Mouse (Mus musculus) CH12.LX (cell line): ENCODE data around the gene Bpgm.

Source experiments
- CHD2 ChIP-seq: IDR thresholded peaks from 2 replicates; pipeline ENCODE4 v1.6.1; 2011; ENCODE audit warnings: low read length, improper control_type of control experiment
- CTCF ChIP-seq, 2 experiments: IDR thresholded peaks in 1 of 2; conservative IDR thresholded peaks in 1 of 2; 2 replicates each; pipeline ENCODE4 v1.5.1; 2011 to 2012; ENCODE audit warnings: low read depth in 2 of 2, low read length in 2 of 2, improper control_type of control experiment in 1 of 2, inconsistent platforms in 1 of 2, mild to moderate bottlenecking in 1 of 2, moderate library complexity in 1 of 2
- E2F4 ChIP-seq: IDR thresholded peaks from 2 replicates; pipeline ENCODE4 v1.6.1; 2011; ENCODE audit warnings: low read depth, low read length, improper control_type of control experiment; ENCODE audit not compliant: insufficient replicate concordance
- ELF1 ChIP-seq: IDR thresholded peaks from 2 replicates; pipeline ENCODE4 v1.6.1; 2014; ENCODE audit warnings: low read depth, mild to moderate bottlenecking, inconsistent platforms, low read length, improper control_type of control experiment
- EP300 ChIP-seq: IDR thresholded peaks from 2 replicates; pipeline ENCODE4 v1.6.1; 2011; ENCODE audit warnings: low read length, improper control_type of control experiment
- ETS1 ChIP-seq: conservative IDR thresholded peaks from 2 replicates; pipeline ENCODE4 v1.6.1; 2012; ENCODE audit warnings: low read depth, mild to moderate bottlenecking, inconsistent platforms, low read length, improper control_type of control experiment, moderate library complexity
- HCFC1 ChIP-seq: IDR thresholded peaks from 2 replicates; pipeline ENCODE4 v1.6.1; 2012; ENCODE audit warnings: low read depth, mild to moderate bottlenecking, inconsistent platforms, low read length, improper control_type of control experiment
- JUND ChIP-seq: conservative IDR thresholded peaks from 2 replicates; pipeline ENCODE4 v1.6.1; 2011; ENCODE audit warnings: low read depth, low read length, improper control_type of control experiment
- POLR2A ChIP-seq: IDR thresholded peaks from 2 replicates; pipeline ENCODE4 v1.6.1; 2011; ENCODE audit warnings: low read depth, mild to moderate bottlenecking, improper control_type of control experiment, low read length
- TBP ChIP-seq: conservative IDR thresholded peaks from 2 replicates; pipeline ENCODE4 v1.6.1; 2011; ENCODE audit warnings: low read depth, low read length, improper control_type of control experiment
- UBTF ChIP-seq: IDR thresholded peaks from 2 replicates; pipeline ENCODE4 v1.6.1; 2012; ENCODE audit warnings: low read depth, mild to moderate bottlenecking, inconsistent platforms, low read length, improper control_type of control experiment, moderate library complexity
- ZC3H11A ChIP-seq: IDR thresholded peaks from 2 replicates; pipeline ENCODE4 v1.6.1; 2012; ENCODE audit warnings: low read depth, mild to moderate bottlenecking, inconsistent platforms, low read length, improper control_type of control experiment
- ZKSCAN1 ChIP-seq: IDR thresholded peaks from 2 replicates; pipeline ENCODE4 v1.6.1; 2012; ENCODE audit warnings: low read depth, inconsistent platforms, low read length, improper control_type of control experiment, borderline replicate concordance
- ZNF384 ChIP-seq: IDR thresholded peaks from 2 replicates; pipeline ENCODE4 v1.6.1; 2012; ENCODE audit warnings: low read depth, low read length, improper control_type of control experiment, inconsistent platforms

GRCm38 (mm10) chr6:34505957-34506356, 29.9 kb downstream of the Bpgm start:
- TF ChIP-seq CTCF (conservative IDR thresholded peaks at IDR 0.05 in 1 of 2, IDR thresholded peaks at IDR 0.05 in 1 of 2; ENCODE audit: low read depth in 2 of 2, low read length in 2 of 2) (no peak), ZC3H11A (no peak), POLR2A (no peak), EP300 (no peak), HCFC1 (no peak), ELF1 (no peak), ZKSCAN1 (no peak), ZNF384 (no peak), E2F4 (no peak), ETS1 (no peak), JUND (no peak), UBTF (no peak), TBP (no peak), CHD2 (no peak)
